Mouse (Mus musculus) spleen, postnatal 4 days (tissue): ENCODE measurements at regions not wholly inside any gene's neighbourhood (a gene's known extent, or its start where the extent isn't known, plus 50 kb on each side); places are given as distances from the start of the nearest gene placed in this dataset.

Source experiments
- DNase-seq, 2 experiments: peaks; one replicate each; pipeline ENCODE4 v3.0.0; 2022; ENCODE audit warnings: low spot score in 2 of 2

DNA sequence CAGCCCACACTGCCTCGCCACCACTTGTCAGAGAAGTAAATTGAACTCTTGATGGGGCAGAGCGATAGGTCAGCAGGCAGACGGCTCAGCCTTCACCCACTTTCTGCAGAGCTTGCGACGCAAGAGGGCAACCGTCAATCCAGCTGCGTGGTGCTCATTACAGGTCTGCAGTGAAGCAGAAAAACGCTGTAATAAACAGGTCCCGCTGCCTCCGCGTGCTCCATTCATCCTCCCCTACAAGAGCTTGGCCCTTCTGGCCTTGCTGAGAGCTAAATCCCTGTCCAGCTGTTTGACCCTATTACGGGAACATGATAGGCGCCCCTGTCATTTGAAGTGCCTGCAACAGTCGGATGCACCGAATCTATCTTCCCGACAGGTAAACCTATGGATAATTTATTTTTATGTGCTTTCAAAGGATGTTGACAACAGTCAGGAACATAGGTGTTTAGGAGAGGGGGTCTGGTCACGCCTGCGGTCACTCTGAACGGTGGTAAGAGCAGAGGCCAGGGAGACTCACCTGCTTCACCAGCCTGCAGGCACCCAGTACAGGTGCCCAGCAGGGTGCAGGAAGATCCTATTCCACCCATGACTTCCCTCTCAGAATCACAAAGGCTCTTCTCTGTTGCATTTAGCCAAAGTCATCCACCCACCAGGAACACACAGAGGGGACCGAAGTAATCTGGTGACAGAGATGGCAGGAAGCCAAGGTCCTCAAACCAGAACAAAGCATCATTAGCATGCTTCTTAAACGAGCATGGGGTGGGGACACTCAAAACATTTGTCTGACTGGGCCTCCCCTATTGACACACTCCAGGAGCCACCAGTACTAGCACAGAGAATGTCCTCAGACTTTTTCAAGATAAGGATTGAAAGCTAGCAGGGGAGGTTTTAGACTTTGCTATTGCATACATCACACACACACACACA lies 464.1 kb upstream of the Mgmt start:
- DNase-seq: no peak

- no peak for DNase-seq
These were observed 460.7 kb upstream of the Mgmt start for GRCm38 (mm10) chr7:136433699-136434098.

GRCm38 (mm10) chr7:136434510-136434909 lies 459.9 kb upstream of the Mgmt start:
- DNase-seq: no peak

- DNase-seq: no peak
These were observed 451.0 kb upstream of the Mgmt start for GRCm38 (mm10) chr7:136443436-136443835.

- DNase-seq: no peak
These were observed 449.3 kb upstream of the Mgmt start for GRCm38 (mm10) chr7:136445091-136445490.

DNA sequence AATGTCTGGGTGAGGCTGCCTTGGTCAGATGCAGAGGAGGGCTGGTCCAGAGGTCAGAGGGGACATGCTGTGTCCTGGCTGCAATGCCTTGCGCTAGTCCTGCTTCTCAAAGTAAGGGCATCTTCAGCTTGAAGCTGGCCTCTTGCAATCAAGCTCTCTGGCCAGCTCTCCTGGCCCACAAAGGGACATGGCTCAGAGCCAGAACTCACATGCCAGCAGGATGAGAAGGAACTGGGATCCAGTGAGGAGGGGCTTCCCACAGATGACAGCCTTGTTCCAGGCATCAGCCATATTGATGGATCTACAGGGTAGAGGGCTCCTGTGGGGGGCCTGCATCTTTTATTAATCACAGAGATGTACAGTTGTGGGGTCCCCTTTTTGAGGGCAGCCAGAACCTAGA lies 445.1 kb upstream of the Mgmt start:
- DNase-seq: no peak

DNA sequence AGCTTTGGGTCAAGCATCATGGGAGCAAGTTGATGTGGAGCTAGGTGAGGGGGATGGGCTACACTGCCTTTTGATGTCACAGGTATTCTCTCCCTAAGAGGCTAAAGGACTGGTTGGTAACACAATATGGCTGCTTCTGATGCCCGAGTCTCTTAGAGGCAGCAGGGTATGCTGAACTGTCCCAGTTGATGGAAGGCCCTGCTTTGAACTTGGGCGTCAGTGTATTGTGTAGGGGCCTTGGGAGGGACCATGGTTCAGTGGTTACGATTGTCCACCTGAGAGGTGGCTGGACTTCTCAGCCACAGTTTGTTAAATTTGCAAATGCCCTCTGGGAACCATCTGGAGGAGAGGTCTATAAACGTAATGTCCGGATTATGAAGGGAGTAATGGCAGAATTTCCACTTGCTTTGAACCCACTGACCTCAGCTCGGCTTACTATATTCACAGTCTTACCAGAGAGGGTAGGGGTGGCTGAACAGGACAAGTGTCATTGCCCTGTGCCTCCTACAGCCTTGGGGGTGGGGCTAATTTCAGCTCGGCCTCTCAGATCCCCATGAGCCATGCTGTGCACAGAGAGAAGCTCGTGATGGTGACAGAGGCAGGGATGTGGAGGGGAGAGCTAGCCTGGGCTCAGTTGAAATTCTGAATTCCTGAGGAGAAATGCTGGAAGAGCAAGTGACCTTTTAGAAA lies 442.6 kb upstream of the Mgmt start:
- DNase-seq: no peak

- DNase-seq: no peak
These were observed 441.9 kb upstream of the Mgmt start for GRCm38 (mm10) chr7:136452561-136452960.

GRCm38 (mm10) chr7:136457171-136457570 lies 437.2 kb upstream of the Mgmt start:
- DNase-seq: no peak

DNA sequence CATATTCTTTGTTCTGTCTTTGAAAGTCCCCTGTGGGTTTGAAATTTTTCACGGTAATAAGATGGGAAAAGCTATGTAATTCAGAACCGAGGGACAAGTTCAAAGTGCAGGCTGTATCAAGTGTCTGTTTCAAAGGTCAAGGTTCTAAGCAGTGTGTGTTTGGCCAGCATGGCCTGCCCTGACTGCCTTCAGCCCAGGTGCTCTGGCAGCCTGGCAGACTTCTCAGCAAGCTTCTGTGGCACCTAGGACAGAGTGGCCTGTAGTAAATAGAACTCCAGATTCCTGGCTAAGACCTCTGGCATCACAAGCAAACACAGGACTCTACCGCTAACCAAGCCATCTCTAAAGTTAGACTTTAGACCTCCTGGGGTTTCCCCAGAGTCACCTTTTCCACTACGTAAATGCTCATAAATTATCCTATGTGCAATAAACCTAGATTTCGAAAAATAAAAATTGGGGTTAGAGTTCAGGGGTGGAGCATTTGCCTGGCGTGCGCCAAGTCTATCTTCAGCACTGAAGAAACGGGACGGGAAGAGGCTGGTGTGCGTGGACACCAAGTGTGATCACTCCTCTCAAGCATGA lies 436.5 kb upstream of the Mgmt start:
- no peak for DNase-seq

DNA sequence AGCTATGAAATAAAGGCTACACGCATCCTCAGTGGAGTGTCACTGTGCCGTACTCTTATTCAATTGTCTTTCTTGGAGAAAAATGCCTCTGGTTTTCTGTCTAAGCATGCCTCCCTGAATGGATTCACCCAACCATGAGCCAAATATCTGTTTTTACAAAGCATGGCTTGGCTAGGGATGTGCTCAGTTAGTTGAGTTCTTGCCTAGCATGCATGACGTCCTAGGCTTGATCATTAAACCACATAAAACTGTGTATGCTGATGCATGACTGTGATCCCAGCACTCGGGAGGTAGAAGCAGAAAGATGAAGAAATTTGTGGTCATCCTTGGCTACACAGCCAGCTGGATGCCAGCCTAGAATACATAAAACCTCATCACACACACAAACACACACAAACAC lies 417.3 kb upstream of the Mgmt start:
- no peak for DNase-seq

DNA sequence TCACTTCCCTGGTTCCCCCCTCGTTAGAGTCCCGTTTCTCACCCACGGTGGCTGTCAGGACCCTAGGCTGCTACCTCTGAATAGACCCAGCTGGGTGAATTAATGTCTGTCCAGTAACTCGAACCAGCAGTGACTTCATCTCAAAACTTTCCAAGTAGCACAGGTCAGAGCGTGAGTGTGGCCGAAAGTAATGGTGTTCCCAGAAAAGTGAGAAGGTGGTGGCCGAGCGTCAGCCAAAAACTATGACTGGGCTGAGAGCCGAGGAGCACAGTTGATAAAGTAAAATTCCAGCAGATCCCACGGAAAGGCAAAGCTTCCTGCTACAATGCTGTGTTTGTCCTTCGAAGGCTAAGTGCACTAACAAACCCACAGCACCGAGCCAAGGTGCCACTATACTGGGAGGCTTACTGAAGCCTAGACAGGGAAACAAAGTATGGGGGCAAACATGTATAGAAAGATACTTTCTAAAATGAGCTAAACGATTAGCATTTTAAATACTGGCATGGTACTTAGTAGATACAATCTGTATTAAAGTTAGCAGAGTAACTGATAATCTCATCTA lies 413.7 kb upstream of the Mgmt start:
- DNase-seq: no peak

DNA sequence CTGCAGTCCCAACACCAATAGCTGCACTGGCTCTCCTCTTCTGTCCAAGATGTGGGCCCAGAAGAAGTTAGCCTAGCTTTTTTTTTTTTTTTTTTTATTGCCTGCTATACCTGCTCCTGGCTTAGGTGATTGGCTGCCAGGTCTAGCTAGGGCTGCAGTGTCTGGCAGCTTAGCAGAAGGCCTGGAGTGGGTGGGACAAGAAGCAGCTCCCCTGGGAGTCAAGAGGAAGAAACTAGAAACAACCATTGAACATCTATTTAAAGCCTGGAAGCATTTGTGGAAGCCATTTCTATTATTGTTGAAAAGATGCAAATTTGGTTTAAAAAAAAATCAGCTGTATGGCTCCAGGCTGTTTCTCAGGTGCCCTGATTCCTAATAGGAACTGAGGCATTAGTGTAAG lies 411.2 kb upstream of the Mgmt start:
- DNase-seq: no peak

DNA sequence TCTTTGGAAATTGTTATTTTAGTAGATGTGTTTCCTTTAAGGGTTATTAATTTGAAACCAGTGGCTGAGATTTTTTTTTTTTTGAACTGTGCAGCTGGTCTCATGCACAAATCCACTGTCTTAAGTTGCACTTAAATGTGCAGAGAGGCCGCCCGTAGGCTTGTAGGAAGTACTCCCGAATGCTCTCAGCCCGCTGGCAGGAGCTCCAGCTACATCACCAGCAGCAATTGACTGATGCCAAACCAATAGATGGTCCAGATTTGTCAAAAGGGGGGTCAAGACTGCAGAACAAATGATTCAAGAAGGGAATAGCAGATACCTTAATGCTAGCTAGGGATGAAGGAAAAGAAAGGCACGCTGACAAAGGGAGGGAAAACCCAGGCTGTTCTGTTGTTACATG lies 406.9 kb upstream of the Mgmt start:
- no peak for DNase-seq

DNA sequence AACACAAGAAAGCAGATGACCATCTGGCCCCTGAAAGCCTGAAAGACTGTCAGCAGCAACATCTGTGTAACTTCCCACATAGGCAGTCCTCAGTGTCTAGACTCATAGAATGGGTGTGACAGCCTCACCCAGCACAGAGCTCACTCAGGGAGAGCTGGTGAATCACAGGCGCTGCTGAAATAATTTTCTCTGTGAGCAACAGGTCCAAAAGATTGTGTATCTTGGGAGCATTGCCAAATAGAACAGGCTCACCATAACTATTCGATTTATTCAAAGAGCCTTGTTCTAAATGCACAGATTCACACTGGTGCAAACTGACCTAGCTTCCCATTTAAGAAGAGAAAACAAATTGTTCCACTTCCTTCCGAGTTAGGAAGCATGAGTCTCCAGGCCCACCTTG lies 399.6 kb upstream of the Mgmt start:
- no peak for DNase-seq

DNA sequence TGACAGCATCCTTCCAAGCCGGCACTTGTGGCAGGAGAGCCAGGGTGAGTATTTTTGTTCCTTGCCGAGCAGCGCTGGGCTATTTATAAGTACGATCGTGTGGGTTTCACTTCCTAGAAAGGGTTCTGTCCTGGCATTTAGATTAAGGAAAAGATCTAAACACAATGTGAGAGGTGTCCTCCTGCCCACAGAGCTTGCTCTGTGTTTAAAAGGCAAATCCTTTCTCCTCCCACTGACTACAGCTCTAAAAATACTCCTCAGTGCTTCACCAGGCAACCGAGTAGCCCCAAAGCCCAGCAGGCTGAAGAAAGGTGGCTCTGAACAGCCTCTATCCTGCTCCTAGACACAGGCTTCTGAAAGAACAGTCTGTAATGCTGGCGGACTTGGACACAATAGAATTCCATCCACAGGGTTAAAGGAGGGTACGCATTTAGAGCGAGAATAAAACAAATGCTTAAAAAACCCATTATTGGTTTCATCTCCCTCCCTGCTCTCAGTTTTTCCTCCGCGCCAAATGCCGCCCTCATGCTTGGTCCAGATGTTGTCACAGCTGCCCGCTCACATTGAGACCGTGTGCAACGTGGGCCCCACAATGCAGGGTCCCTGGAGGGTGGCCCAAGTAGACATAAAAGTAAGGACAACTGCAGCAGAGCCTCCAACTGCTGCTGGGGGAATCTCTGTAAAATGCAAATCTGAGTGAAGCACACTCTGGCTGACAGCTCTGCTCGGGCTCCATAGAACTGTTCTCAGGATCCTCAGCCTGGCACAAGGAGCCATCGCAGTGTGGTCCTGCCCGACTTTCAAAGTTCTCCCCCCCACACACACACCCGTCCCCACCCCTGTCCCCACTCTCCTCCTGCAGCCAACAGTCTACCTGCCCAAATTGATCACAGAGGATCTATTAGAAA lies 397.8 kb upstream of the Mgmt start:
- no peak for DNase-seq

DNA sequence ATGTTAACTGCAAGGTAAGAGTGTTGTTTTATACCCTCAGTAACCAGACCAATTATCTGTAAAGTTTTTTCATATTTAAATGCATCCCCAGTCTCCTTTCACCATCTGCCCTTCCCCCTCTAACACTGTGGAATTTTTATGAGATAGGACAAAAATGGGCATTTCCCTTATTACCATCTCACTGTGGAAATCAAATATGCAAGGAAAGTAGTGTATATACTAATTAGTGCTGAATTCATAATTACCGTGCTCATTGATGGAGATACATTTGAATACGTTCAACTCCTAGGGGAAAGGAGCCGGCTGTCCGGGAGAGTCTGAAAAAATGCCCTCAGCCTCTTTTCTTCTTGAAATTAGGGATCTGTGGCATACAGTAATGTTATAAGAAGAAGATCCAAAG lies 394.4 kb upstream of the Mgmt start:
- no peak for DNase-seq

- DNase-seq: no peak
These were observed 393.3 kb upstream of the Mgmt start for GRCm38 (mm10) chr7:136501094-136501493.

DNA sequence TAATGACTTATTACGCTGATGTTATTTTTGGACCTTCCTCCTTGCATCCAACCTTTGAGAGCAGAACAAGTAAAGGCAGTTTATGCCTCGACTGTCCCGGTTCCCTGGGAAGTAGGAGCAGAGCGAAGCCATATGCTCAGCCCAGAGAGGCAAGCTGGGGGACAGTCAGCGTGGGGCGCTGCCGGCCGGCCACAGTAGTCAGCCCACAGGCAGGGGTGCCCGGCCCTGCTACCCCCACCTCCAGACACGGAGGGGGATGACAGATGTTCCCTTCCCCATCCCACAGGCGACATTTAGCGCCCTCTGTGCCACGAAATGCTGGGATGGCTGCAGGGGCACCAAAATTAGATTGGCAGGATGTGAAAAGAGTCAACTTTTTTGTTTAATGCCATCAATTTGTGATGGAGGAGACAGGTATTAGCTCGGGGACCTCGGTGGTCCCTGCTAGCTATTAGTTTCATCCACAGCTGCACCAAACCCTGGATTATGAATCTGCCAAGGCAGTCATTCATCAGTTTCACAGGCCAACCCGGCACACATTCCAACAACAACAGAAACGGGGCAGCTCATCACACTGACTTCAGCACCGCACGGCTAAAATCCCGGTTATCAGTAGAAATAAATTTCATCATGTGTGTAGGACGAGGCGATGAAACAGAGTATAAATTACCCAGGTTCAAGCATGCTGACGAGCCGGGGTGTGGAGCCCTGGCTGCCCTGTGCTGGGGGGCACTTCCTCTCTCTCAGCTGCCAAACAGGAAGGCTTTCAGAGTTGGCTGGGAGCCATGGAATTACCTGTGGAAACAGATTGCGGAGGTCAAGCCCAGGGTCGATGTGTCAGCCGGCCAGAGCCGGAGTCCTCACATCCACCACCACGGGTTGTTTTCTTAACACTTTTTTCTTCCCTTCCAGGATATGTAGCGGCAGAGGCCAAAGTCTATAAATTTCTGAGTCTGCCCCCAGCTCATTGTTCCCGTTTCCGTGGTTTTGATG lies 392.3 kb upstream of the Mgmt start:
- no peak for DNase-seq

GRCm38 (mm10) chr7:136511389-136511788 lies 383.0 kb upstream of the Mgmt start:
- DNase-seq: no peak
